Mouse (Mus musculus): ENCODE results near the gene Zfp750.

Zfp750 gene

GRCm38 (mm10) chr11:121467408-121467807 lies 51.7 kb downstream of the Zfp750 start:
- DNase-seq: no peak
